Mouse (Mus musculus) kidney, postnatal 4 days (tissue): ENCODE data around the gene Abhd5.

ENCODE experiments used
- DNase-seq, 2 experiments: peaks; one replicate each; pipeline ENCODE4 v3.0.0; 2021; ENCODE audit warnings: mixed read lengths in 2 of 2

Gene Abhd5

DNA sequence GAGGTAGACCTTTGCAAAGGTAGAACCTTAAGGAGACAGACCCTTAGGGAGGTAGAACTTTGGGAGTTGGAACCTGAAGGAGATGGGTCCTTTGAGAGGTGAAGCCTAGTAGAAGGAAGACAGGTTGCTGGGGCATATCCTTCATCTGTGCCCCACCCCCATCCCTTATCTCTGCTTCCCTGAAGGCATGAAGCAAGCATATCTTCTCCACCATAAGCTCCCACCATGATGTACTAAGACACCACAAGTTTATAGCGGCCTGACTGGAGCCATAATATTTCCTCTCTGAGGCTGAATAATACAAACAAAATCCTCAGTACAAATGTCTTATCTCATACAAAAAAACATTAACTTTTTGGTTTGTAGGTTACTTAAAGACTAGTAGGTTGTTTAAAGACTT, 3.5 kb upstream of the Abhd5 start:
- no peak for DNase-seq

- no peak for DNase-seq
These were observed 2.1 kb upstream of the Abhd5 start for GRCm38 (mm10) chr9:122349286-122349685.

GRCm38 (mm10) chr9:122350396-122351130, 845 bp upstream of the Abhd5 start:
- DNase-seq, result no peak

- DNase-seq, result no peak
These were observed 601 bp downstream of the Abhd5 start for GRCm38 (mm10) chr9:122352025-122352392.

DNA sequence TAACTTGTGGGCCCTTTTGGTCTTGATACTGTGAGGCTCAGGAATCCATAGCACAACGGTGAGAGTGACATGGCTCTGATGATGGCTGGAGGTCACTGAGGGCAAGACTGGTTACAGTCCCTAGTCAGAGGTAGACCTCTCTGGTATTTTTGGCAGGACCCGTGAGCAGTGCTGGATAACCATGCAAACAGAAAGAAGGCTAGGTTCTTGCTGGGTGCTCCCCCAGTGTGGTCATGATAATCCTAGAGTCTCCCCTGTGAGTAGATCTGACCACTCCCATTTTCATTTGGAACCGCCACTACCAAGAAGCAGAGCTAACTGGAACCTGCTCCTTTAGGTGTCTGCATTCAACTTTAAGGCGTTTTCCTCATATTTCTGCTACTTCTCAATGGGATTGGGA, 1.5 kb downstream of the Abhd5 start:
- DNase-seq, result no peak

GRCm38 (mm10) chr9:122354240-122354639, 2.8 kb downstream of the Abhd5 start:
- no peak for DNase-seq

DNA sequence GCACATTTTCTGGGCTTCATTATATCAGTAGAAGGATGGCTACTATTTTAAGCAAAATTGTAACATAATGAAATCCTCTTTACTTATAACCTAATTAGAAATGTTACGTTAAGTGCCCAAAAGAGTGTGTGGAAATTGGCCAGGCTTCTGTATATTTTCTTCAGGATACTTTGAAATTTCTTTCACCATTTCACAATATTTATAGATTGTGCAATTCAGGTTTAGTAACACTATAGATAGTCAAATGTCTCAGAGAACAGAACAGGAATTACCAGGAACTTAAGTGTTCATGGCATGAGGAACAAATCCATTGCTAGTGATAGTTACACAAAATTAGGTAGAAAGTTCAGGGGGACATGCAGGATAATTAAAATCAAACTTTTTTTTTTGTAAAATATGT, 5.7 kb downstream of the Abhd5 start:
- no peak for DNase-seq

- no peak for DNase-seq
These were observed 6.2 kb downstream of the Abhd5 start for GRCm38 (mm10) chr9:122357626-122358025.

DNA sequence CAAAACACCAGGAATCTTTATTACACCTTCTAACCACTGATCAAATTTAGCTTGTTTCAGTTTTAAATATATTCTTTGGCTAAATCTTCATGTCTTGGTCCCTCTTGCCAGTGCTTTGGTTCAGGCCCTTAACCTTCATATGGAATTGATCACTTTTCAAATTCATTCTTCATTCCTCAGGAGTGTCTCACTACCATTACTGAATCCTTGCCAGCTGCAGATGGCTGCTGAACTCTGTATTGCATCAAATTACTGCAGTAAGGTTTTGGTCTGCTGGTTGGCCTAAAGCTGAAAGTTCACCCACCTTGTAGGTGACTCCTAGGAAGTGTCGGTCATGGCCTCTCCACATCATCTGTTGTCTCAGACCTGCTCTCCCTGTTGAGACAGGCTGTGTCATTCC, 12.8 kb downstream of the Abhd5 start:
- DNase-seq, result no peak

DNA sequence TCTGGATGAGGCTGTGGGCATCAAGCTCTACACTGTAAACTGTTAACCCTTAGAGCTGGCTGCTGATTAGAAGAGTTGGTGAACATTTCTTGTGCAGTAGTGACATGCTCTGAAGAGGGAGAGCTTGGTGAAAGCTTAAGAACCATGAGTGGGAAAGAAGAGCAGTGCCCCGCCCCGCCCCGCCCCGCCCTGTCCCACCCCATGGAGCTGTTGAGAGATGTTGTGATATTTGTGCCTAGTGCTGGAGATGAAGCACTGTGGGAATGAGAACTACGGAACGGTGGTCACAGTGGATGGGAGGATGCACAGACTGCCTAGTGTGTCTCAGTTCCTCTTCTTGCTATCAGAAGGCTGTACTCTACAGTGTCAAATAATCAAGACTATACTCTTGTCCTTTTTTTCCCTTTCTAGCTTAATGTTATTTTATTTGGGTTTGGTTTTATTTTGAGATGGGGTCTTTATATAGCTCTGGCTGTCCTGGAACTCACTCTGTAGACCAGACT, 18.9 kb downstream of the Abhd5 start:
- no peak for DNase-seq

DNA sequence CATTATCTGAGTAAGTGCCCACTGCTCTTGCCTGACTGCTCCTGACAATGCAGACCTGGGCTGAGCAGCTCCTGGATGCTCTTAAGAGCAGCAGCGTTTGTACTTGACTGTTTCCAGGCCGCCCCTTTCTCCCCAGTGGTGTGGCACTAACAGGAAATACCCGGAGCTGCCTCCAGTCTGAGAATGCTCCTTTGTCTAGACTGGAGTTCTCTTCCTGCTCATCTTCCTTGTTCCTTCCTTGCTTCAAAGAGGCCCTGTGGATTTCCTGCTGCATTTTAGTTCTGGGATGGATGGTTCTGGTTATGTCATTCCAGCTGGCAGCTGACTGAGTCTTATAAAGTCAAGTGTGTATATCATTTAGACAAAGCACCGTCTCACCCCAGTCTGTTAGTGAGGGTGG, 21.1 kb downstream of the Abhd5 start:
- DNase-seq, result peak; percentile 13 to 14

GRCm38 (mm10) chr9:122372991-122373390, 21.6 kb downstream of the Abhd5 start:
- no peak for DNase-seq

DNA sequence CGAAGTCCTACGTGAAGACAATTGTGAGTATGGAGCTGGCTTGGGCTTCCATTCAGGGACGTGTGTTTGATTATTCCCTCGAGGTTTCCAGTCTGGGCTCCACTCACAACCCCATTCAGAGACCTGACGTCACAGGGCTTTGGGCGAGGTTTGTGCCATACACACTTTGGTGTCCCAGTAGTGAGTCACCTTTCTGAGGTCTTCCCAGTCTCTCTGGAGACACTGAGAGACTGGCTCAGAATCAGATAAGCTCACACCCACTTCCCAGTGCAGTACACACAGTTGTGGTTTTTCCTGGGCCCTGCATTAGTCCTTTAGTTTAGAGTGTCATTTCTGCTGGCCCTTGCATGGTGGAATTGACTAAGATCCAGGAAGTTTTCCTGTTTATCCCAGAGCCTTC, 27.6 kb downstream of the Abhd5 start:
- DNase-seq, result no peak

DNA sequence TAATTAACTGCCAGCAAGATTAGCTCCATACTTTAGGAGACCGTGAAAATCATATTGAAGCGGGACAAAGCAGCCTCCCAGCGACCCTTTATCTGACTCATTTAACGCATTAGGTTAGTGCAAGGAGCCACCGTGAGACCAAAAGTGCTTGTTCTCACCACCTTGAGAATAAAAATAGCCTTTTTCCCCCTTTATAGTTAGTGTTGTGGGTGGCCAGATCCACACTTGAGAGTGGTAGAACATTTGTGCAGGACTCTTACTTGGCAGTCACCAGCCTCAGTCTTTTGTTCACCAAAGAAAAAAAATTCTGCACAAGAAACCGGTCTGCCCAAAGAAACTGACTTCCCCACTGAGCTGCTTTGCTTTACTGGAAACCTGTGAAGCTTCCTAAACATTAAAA, 29.6 kb downstream of the Abhd5 start:
- DNase-seq, result no peak

DNA sequence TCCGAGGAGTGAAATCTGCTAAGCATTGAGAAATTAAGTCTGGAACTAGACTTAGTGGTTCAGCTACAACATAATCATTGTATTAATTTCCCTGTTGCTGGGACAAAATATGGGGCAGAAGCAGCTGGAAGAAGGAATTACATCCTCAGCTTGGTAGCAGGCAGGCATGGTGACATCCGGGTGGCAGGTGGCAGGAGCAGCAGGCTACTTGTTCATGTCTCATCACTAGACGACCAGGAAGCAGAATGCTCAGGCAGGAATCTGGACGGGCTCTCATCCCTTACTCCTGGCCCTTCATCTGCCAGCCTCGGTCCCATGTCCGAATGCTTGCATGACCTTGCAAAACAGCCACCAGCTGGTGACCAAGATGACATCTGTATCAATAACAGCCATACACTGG, 30.6 kb downstream of the Abhd5 start:
- DNase-seq, result no peak

GRCm38 (mm10) chr9:122386015-122386414, 34.6 kb downstream of the Abhd5 start:
- no peak for DNase-seq

DNA sequence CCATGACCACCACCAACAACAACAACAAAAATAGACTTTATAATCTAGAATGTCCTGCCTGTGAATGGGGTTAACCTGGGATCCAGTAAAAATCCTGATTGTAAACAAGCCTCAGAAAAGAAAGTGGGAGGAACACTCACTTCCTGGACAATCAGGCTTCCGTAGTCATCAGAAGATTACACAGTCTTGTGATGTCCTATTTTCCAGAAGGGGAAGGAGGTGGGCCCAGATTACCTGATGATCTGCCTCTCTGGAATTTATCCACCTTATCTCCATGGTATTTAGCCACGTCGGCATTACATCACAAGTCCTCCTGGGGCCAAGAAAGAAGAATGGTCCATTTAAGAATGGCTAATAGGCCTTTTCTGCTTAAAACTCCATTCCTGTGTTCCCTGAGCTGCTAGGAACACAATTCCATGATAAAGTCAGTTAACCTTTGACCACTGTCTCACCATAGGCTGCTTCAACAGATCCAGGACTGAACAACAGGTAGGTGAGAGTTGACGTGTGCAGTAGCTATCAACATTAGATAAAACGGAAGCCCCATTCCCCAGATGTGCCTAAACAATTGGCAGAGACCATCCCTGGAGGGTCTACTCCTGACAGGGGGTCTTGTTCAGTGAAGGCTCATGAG, 38.0 kb downstream of the Abhd5 start:
- DNase-seq, result no peak

- DNase-seq, result no peak
These were observed 44.4 kb downstream of the Abhd5 start for GRCm38 (mm10) chr9:122395816-122396215.

GRCm38 (mm10) chr9:122397156-122397555, 45.7 kb downstream of the Abhd5 start:
- no peak for DNase-seq

- DNase-seq, result peak; percentile 7 to 10
These were observed 47.3 kb downstream of the Abhd5 start for GRCm38 (mm10) chr9:122398746-122399145.

GRCm38 (mm10) chr9:122401239-122401638, 49.8 kb downstream of the Abhd5 start:
- DNase-seq, result no peak

GRCm38 (mm10) chr9:122410437-122411175, 59.2 kb downstream of the Abhd5 start:
- DNase-seq, result no peak

DNA sequence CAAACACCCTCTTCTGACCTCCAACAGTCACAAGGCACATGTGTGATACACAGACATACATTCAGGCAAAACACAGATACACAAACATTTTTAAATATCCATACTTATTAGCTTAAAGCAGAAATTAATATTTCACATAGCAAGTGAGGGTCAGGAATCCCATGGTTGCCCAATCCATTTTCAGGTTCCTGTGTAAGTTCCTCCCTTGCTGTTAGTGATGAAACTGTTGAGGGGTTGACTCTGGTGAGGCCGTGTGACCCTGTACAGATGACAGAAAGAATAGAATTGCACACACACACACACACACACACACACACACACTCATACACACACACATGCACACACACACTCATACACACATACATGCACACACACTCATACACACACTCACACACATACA, 63.2 kb downstream of the Abhd5 start:
- DNase-seq, result no peak
